Mouse (Mus musculus): ENCODE results near the gene Glis3. TPM values are rescaled to one million over a fixed set of nuclear protein-coding genes. Genes with fewer than 3 reads are reported as not detected.

The Glis3 gene
- polyA plus RNA-seq, 1 experiment from 2014 or later, result 0.93 TPM

DNA sequence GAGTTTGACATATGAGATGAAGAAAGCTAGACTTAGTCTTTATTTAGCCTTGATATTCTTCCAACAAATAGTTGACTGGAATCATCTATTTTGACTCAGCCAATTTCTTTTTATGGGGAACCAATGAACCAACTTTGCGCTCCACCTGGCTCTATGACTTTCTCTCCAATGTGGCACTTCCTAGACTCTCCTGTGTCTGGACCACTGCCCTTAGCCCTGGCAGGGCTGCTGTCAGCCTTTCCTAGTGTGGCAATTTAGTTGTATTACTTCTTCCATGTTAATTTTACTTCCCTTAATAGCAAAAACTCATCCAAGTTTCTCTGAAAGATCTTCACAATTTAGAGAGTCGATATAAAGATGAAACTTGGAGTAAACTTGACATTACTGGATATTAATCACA is 445.2 kb downstream of the Glis3 start:
- H3K27me3 ChIP-seq, result no peaks in the 10 kb centered on the region
- no peak overlapping the region for H3K27ac ChIP-seq (replicated peaks)
- H3K36me3 ChIP-seq, result no peaks in the 10 kb centered on the region
- H3K4me1 ChIP-seq (replicated peaks), result no peaks in the 10 kb centered on the region
- no peak for ATAC-seq (ENCODE audit: low read depth)
- no peak overlapping the region for H3K4me2 ChIP-seq
- no peak overlapping the region for H3K4me3 ChIP-seq
- 91% methylated on average over 2 of the region's 2 CpGs for WGBS
- H3K9me3 ChIP-seq, result no peaks in the 10 kb centered on the region
- H3K9ac ChIP-seq, result no peak overlapping the region

DNA sequence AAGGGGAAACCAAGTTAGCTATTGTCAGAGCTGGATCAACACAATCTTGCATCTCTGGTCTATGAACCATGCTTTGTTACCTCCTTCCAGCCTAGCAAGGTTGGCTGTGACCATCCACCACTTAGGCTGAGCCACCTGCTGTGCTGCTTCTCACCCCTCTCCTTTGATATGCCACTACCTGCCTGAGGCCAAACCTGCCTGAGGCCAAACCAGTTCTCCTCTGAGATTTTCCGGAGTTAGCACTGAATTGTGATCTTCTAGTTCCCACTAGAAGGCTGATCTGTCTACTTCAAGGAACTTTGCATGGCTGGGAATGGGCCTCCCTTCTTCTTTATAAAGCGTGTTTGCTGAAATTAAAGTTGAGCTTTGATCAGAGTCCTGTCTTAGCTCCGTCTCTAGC is 448.4 kb downstream of the Glis3 start:
- Histone ChIP-seq H3K27me3 (no peaks in the 10 kb centered on the region), H3K27ac (replicated peaks) (no peak overlapping the region), H3K4me3 (no peak overlapping the region), H3K36me3 (no peaks in the 10 kb centered on the region), H3K9me3 (no peaks in the 10 kb centered on the region), H3K4me1 (replicated peaks) (no peaks in the 10 kb centered on the region), H3K9ac (no peak overlapping the region), H3K4me2 (no peak overlapping the region)
- 74% methylated on average over 3 of the region's 3 CpGs for WGBS
- no peak for ATAC-seq (ENCODE audit: low read depth)

DNA sequence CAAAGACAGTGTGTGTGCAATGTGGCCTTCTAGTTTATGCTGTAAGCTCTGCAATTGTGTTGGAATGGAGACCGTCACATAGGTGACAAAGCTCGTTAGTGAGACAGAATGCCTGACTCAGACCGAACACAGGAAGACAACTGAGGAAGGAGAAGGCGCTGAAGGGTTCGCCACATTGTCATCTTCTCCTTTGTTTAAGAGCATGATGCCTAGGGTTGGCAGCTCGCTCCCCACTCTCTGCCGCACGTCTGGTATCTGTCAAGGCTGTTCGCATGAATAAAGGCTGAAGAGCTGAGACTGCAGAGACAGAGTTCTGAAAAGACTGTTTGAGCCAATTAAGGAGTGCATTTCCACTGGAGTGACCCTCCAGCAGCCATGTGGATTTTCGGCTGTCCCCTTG is 452.4 kb downstream of the Glis3 start:
- Histone ChIP-seq H3K9ac (no peak overlapping the region), H3K4me2 (no peak overlapping the region), H3K27ac (replicated peaks) (no peak overlapping the region), H3K36me3 (no peaks in the 10 kb centered on the region), H3K4me3 (no peak overlapping the region), H3K4me1 (replicated peaks) (no peaks in the 10 kb centered on the region), H3K27me3 (no peaks in the 10 kb centered on the region), H3K9me3 (no peaks in the 10 kb centered on the region)
- 87% methylated on average over 10 of the region's 10 CpGs for WGBS
- no peak for ATAC-seq (ENCODE audit: low read depth)

DNA sequence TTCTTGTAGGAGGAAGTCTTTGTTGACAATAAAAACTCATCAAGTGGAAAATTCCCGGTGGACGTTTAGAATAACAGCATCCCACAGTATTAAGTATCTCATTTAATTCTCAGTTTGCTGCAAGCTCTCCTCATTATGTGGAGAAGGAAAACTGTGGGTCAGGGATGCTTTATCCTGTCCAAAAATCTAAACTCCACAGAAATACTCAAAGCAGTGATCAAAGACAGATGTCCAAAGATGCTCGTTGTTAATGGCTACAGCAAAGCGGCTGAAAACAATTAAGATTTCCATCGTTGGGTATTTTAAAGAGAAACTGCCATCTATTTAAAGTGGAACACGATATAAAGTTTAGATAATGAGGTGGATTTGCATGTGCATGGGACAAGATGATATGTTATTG is 454.2 kb downstream of the Glis3 start:
- Histone ChIP-seq H3K27me3 (no peaks in the 10 kb centered on the region), H3K4me2 (no peak overlapping the region), H3K4me3 (no peak overlapping the region), H3K27ac (replicated peaks) (no peak overlapping the region), H3K4me1 (replicated peaks) (no peaks in the 10 kb centered on the region), H3K9me3 (peaks cover 5% of the 10 kb centered on the region; the same call in 1 of the 2 replicates), H3K36me3 (no peaks in the 10 kb centered on the region), H3K9ac (no peak overlapping the region)
- no peak for ATAC-seq (ENCODE audit: low read depth)
- WGBS, result 78% methylated on average over 6 of the region's 6 CpGs

DNA sequence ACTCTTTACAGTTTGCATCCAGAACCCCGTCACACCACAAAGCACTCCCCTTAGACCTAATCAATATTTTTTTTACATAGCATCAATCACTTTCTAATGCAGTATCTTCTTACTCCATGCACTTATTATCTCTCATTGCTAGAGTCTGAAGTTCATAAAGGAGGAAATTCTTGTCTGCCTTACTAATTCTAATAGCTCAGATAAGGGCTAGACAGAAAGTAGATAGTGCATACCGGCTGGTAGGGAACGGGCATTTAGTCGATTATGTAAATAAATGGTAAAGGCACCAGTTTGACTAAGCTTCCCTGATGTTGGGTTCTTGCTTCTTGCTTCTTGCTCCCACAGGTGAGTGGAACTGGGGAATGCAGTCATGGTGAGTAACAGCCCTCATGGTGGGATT is 468.2 kb downstream of the Glis3 start:
- no peaks in the 10 kb centered on the region for H3K36me3 ChIP-seq
- H3K9ac ChIP-seq, result no peak overlapping the region
- ATAC-seq (ENCODE audit: low read depth), result no peak
- WGBS, result 94% methylated on average over 4 of the region's 4 CpGs
- H3K27me3 ChIP-seq, result no peaks in the 10 kb centered on the region
- H3K4me3 ChIP-seq, result no peak overlapping the region
- no peak overlapping the region for H3K4me2 ChIP-seq
- no peak overlapping the region for H3K27ac ChIP-seq (replicated peaks)
- no peaks in the 10 kb centered on the region for H3K4me1 ChIP-seq (replicated peaks)
- H3K9me3 ChIP-seq, result no peaks in the 10 kb centered on the region

Other genes with a start within 250 kb of the Glis3 start
- gene Slc1a1, start 155.0 kb upstream of the Glis3 start, polyA plus RNA-seq (2015; fragmentation: Nextera tagmentation; extraction: Ambion mirVana), result 27.4 and 29.3 TPM in 2 replicates